Mouse (Mus musculus) hindbrain, embryonic 12.5 days (tissue): ENCODE measurements around the gene Cfap221. TPM values are rescaled to one million over a fixed set of nuclear protein-coding genes. Genes with fewer than 3 reads are reported as not detected.

Source experiments
- ATAC-seq: fragments of 200-750 bp; cut with Nextera tagmentation; 2 replicates; pipeline ENCODE4 v1.8.0; 2017; ENCODE audit warnings: moderate TSS enrichment; ENCODE audit not compliant: low FRiP score
- H3K27ac ChIP-seq: fragments of 300-500 bp; sonication (generic); 2 replicates; pipeline ENCODE4 v1.5.1; 2016; ENCODE audit warnings: mild to moderate bottlenecking
- H3K27me3 ChIP-seq: fragments of 300-500 bp; sonication (generic); 2 replicates; pipeline ENCODE4 v1.6.1; 2016; ENCODE audit warnings: mild to moderate bottlenecking
- H3K36me3 ChIP-seq: fragments of 300-500 bp; sonication (generic); 2 replicates; pipeline ENCODE4 v1.6.1; 2016; ENCODE audit warnings: mild to moderate bottlenecking
- H3K4me1 ChIP-seq: fragments of 300-500 bp; sonication (generic); 2 replicates; pipeline ENCODE4 v1.6.1; 2016
- H3K4me2 ChIP-seq: fragments of 300-500 bp; sonication (generic); replicated peaks from 2 replicates; pipeline ENCODE4 v1.6.1; 2016; ENCODE audit warnings: mild to moderate bottlenecking
- H3K4me3 ChIP-seq: fragments of 300-500 bp; sonication (generic); 2 replicates; pipeline ENCODE4 v1.5.1; 2016; ENCODE audit warnings: mild to moderate bottlenecking
- H3K9ac ChIP-seq: fragments of 300-500 bp; sonication (generic); 2 replicates; pipeline ENCODE4 v1.6.1; 2016; ENCODE audit warnings: mild to moderate bottlenecking, moderate library complexity
- H3K9me3 ChIP-seq: fragments of 300-500 bp; sonication (generic); replicated peaks from 2 replicates; pipeline ENCODE4 v1.6.1; 2016; ENCODE audit warnings: mild to moderate bottlenecking
- WGBS: fragments of 180-500 bp; shearing (Covaris S2); methylation state at CpG from one replicate; pipeline ENCODE4 v1.1.7; 2016; 5-methylcytosine and 5-hydroxymethylcytosine counted together
- polyA plus RNA-seq: library from polyadenylated mRNA; unstranded; fragments of >200 nt; fragmentation: Nextera tagmentation; extraction: Ambion mirVana; gene quantifications from 2 replicates; pipeline ENCODE4 v1.2.1, GENCODE M21; 2016

Gene Cfap221
- 0.23 and 0.56 TPM in 2 replicates for polyA plus RNA-seq

- 6% methylated on average over 30 of the region's 30 CpGs for WGBS
- H3K4me2 ChIP-seq: peak within 1 kb of the TSS; percentile 74
- H3K4me1 ChIP-seq: 0 out of 2 replicates have a peak, but pooled peaks cover 3% of the 10 kb centered on the region
- no peaks in the 10 kb centered on the region for H3K36me3 ChIP-seq
- H3K9me3 ChIP-seq: no peaks in the 10 kb centered on the region
- H3K9ac ChIP-seq: no peak within 1 kb of the TSS; the same call in 1 of the 2 replicates
- ATAC-seq: peak; percentile 89
- no peaks in the 10 kb centered on the region for H3K27me3 ChIP-seq
- H3K27ac ChIP-seq: no peak within 1 kb of the TSS
- H3K4me3 ChIP-seq: peak within 1 kb of the TSS; percentile 42
Observed at GRCm38 (mm10) chr1:119996798-119997581, at the start of gene Cfap221. Gene Cfap221, minus strand, starts transcription at chr1:119997234.

DNA sequence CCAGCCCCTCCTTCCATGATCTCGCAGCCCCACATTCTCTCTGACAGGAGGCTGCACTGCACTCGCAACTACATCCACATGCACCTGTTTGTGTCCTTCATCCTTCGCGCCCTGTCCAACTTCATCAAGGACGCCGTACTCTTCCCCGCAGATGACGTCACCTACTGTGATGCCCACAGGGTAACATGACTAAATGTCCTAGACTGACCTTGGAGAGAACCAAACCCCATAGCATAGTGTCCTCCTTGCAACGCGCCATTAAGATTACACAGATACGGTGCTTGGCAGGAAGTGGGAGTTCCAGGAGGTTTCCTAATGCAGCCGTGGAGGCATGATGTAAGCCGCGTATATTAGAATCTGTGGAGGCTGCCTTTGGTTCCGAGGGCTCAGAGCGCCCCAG, 47.5 kb upstream of the Cfap221 start:
- H3K27ac ChIP-seq: no peak overlapping the region
- H3K27me3 ChIP-seq: no peaks in the 10 kb centered on the region
- no peaks in the 10 kb centered on the region for H3K36me3 ChIP-seq
- H3K9ac ChIP-seq: no peak overlapping the region
- H3K4me1 ChIP-seq: no peaks in the 10 kb centered on the region
- H3K4me2 ChIP-seq: no peak overlapping the region
- H3K9me3 ChIP-seq: no peaks in the 10 kb centered on the region
- no peak for ATAC-seq
- no peak overlapping the region for H3K4me3 ChIP-seq
- WGBS: 89% methylated on average over 16 of the region's 16 CpGs

DNA sequence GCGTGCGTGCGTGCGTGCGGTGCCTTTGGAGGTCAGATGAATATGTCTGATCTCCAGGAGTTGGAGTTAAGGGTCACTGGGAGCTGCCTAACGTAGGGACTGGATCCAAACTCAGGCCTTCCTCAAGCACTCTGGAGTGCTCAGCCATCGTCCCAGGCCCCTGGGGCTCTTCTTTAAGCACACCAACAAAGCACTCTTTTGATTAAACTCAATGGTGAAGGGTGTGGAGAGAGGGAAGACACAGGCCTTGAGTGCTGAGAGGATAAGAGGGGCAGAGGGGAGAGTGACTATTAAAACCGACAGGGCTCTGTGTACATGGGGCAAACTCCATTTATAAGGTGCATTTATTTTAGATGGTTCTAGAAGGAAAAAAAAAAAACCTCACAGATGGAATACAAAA, 45.4 kb upstream of the Cfap221 start:
- H3K4me1 ChIP-seq: no peaks in the 10 kb centered on the region
- ATAC-seq: no peak
- WGBS: 73% methylated on average over 8 of the region's 8 CpGs
- no peaks in the 10 kb centered on the region for H3K36me3 ChIP-seq
- no peak overlapping the region for H3K4me2 ChIP-seq
- no peak overlapping the region for H3K9ac ChIP-seq
- no peak overlapping the region for H3K4me3 ChIP-seq
- H3K27me3 ChIP-seq: no peaks in the 10 kb centered on the region
- H3K9me3 ChIP-seq: no peaks in the 10 kb centered on the region
- H3K27ac ChIP-seq: no peak overlapping the region

- H3K27me3 ChIP-seq: no peaks in the 10 kb centered on the region
- H3K27ac ChIP-seq: no peak overlapping the region
- WGBS: 75% methylated on average over 9 of the region's 9 CpGs
Observed at GRCm38 (mm10) chr1:120038594-120038993, 41.6 kb upstream of the Cfap221 start.

DNA sequence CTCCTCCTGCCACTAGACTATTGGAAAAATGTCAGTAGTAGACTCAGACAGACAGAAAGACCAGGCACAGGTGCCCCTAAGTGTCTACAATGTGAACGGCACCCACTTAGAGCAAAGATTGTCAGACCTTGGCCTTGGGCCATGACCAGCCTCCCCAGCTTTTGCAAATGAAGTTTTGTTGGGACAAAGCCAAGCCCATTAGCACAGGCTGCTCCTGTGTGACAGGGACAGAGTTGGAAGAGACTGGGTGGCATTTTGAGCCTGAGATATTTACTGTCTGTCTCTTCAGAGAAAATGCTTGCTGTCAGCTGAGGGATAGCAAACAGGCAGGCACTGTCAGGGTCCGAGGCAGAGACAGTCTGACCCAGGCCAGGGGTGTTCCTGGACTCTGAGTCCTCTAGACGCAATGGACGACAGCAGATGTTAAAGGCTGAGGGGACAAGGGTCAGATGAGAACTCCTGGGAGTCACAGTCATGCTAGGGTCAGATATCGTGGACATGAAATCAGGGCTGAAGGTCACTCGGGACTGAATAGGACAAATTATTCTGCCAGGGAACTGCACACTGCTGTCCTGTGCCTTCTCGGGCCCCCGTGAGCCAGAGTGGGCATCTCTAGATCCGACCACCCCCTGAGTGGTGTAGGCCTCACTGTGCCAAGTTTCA, 40.1 kb upstream of the Cfap221 start:
- H3K36me3 ChIP-seq: no peaks in the 10 kb centered on the region
- H3K9me3 ChIP-seq: no peaks in the 10 kb centered on the region
- H3K4me3 ChIP-seq: no peak overlapping the region
- H3K27me3 ChIP-seq: no peaks in the 10 kb centered on the region
- WGBS: 65% methylated on average over 9 of the region's 9 CpGs
- H3K9ac ChIP-seq: no peak overlapping the region
- H3K4me1 ChIP-seq: 0 out of 2 replicates have a peak, but pooled peaks cover 3% of the 10 kb centered on the region
- no peak overlapping the region for H3K4me2 ChIP-seq
- no peak overlapping the region for H3K27ac ChIP-seq
- ATAC-seq: no peak

More at GRCm38 (mm10) chr1:120038594-120038993, 41.6 kb upstream of the Cfap221 start:
- Histone ChIP-seq H3K9ac (no peak overlapping the region), H3K36me3 (no peaks in the 10 kb centered on the region), H3K4me3 (no peak overlapping the region), H3K9me3 (no peaks in the 10 kb centered on the region), H3K4me2 (no peak overlapping the region), H3K4me1 (0 out of 2 replicates have a peak, but pooled peaks cover 3% of the 10 kb centered on the region)
- no peak for ATAC-seq

DNA sequence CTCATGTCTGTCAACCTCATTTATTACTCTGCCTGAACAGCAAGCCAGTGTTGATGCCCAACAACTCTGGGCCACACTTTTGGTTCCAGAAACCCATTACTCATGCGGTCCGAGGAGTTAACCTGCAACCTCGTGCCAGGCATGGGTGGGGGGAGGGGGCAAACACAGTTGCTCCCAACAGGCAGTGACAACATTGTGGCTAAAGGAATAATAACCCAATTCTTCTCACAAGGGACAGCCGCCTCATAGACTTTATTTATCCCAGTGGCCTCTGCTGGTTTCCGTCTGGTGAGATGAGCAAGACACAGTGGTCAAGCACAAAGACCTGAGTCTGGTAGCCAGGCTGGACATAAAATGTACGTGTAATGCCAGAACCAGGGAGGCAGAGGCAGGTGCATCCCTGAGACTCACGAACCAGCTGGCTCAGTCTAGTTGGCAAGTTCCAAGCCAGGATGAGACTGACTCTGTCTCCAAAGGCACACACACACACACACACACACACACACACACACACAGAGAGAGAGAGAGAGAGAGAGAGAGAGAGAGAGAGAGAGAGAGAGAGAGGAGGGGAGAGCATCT, 38.5 kb upstream of the Cfap221 start:
- Histone ChIP-seq H3K27me3 (no peaks in the 10 kb centered on the region), H3K9me3 (no peaks in the 10 kb centered on the region), H3K9ac (no peak overlapping the region), H3K4me3 (no peak overlapping the region), H3K36me3 (no peaks in the 10 kb centered on the region), H3K27ac (no peak overlapping the region), H3K4me1 (0 out of 2 replicates have a peak, but pooled peaks cover 3% of the 10 kb centered on the region), H3K4me2 (no peak overlapping the region)
- WGBS: 73% methylated on average over 7 of the region's 7 CpGs
- ATAC-seq: no peak

DNA sequence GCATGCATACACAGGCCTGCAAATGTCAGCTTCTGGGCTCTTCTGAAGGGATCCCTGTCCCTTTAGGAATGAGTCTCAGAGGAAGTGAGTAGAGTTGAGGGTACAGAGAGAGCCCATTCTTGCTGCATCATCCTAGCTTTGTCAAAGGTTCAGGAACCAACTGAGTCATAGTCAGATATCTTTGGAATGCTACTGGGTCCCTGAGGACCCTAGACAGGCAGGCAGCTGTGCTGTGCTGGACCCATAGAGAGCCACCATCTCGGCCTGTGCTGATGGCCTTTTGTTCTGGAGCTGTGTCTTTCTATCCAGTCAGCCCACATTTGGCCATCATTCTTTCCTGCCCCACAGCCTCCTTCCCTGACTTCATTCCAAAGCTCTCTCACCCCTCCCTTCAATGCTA, 37.8 kb upstream of the Cfap221 start:
- no peak for ATAC-seq
- Histone ChIP-seq H3K9ac (no peak overlapping the region), H3K36me3 (no peaks in the 10 kb centered on the region), H3K4me2 (no peak overlapping the region), H3K27me3 (no peaks in the 10 kb centered on the region), H3K4me1 (0 out of 2 replicates have a peak, but pooled peaks cover 3% of the 10 kb centered on the region), H3K9me3 (no peaks in the 10 kb centered on the region), H3K4me3 (no peak overlapping the region), H3K27ac (no peak overlapping the region)
- WGBS: 65% methylated on average over 1 of the region's 1 CpGs

- Histone ChIP-seq H3K27ac (no peak overlapping the region), H3K36me3 (no peaks in the 10 kb centered on the region), H3K27me3 (no peaks in the 10 kb centered on the region), H3K9ac (no peak overlapping the region), H3K4me2 (no peak overlapping the region), H3K9me3 (no peaks in the 10 kb centered on the region), H3K4me1 (0 out of 2 replicates have a peak, but pooled peaks cover 3% of the 10 kb centered on the region), H3K4me3 (no peak overlapping the region)
- ATAC-seq: no peak
- 78% methylated on average over 2 of the region's 2 CpGs for WGBS
Observed at GRCm38 (mm10) chr1:120033469-120033854, 36.4 kb upstream of the Cfap221 start.

GRCm38 (mm10) chr1:120032804-120033468, 35.9 kb upstream of the Cfap221 start:
- no peaks in the 10 kb centered on the region for H3K9me3 ChIP-seq
- WGBS: 49% methylated on average over 10 of the region's 10 CpGs
- no peak overlapping the region for H3K27ac ChIP-seq
- no peaks in the 10 kb centered on the region for H3K36me3 ChIP-seq
- H3K4me2 ChIP-seq: no peak overlapping the region
- no peaks in the 10 kb centered on the region for H3K27me3 ChIP-seq
- H3K9ac ChIP-seq: no peak overlapping the region
- H3K4me1 ChIP-seq: 0 out of 2 replicates have a peak, but pooled peaks cover 3% of the 10 kb centered on the region
- peak; percentile 63; the same call in 1 of the 2 replicates for ATAC-seq
- no peak overlapping the region for H3K4me3 ChIP-seq

DNA sequence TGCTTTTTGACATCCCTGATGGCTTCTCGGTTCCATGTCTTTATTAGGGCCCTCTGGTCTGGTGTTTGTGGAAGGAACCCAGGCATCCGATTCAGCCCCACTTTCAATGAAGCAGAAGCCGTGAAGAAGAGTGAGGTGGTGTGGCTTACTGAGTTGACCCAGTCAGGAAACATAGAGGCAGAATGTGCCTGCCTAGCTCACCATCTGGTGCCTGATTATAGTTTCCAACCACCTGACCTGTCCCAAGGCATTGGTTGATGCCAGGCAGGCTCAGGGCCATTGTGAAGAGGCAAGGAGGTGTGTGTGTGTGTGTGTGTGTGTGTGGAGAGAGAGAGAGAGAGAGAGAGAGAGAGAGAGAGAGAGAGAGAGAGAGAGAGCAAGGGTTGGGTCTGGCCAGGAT, 33.4 kb upstream of the Cfap221 start:
- no peak overlapping the region for H3K4me2 ChIP-seq
- no peak overlapping the region for H3K9ac ChIP-seq
- no peaks in the 10 kb centered on the region for H3K9me3 ChIP-seq
- WGBS: 78% methylated on average over 3 of the region's 3 CpGs
- H3K4me3 ChIP-seq: no peak overlapping the region
- no peaks in the 10 kb centered on the region for H3K4me1 ChIP-seq
- no peaks in the 10 kb centered on the region for H3K27me3 ChIP-seq
- H3K36me3 ChIP-seq: no peaks in the 10 kb centered on the region
- H3K27ac ChIP-seq: no peak overlapping the region
- no peak for ATAC-seq

- Histone ChIP-seq H3K4me2 (no peak overlapping the region), H3K9me3 (no peaks in the 10 kb centered on the region), H3K4me1 (no peaks in the 10 kb centered on the region), H3K36me3 (no peaks in the 10 kb centered on the region), H3K4me3 (no peak overlapping the region), H3K9ac (no peak overlapping the region), H3K27ac (no peak overlapping the region), H3K27me3 (no peaks in the 10 kb centered on the region)
- WGBS: 83% methylated on average over 4 of the region's 4 CpGs
- no peak for ATAC-seq
Observed at GRCm38 (mm10) chr1:120027693-120028092, 30.7 kb upstream of the Cfap221 start.

DNA sequence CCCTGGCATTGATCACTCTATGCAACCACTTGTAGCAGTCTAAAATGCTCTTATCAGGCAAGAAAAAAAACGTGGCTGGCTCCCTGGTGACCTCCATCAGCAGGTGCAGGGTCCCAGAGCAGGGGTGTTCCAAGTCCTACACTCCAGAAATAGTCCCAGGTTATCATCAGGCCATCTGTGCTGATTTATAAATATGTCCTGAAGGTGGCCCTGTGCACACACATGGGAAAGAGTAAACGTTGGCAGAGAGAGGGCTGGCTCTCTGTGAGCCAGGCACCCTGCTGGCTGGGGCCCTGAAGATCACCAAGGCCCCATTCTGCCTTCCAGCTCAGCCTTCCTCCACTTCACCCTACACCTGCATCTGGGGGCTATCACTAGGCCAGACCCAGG, 28.0 kb upstream of the Cfap221 start:
- no peaks in the 10 kb centered on the region for H3K27me3 ChIP-seq
- 21% methylated on average over 2 of the region's 2 CpGs for WGBS
- ATAC-seq: no peak

More for the DNA sequence above, 28.0 kb upstream of the Cfap221 start:
- H3K4me2 ChIP-seq: no peak overlapping the region
- H3K9me3 ChIP-seq: no peaks in the 10 kb centered on the region
- H3K36me3 ChIP-seq: no peaks in the 10 kb centered on the region
- H3K4me3 ChIP-seq: no peak overlapping the region
- no peak overlapping the region for H3K27ac ChIP-seq
- H3K4me1 ChIP-seq: no peaks in the 10 kb centered on the region
- H3K9ac ChIP-seq: no peak overlapping the region
